Mouse (Mus musculus): ENCODE data around the gene Vmn1r76.

Vmn1r76 gene

DNA sequence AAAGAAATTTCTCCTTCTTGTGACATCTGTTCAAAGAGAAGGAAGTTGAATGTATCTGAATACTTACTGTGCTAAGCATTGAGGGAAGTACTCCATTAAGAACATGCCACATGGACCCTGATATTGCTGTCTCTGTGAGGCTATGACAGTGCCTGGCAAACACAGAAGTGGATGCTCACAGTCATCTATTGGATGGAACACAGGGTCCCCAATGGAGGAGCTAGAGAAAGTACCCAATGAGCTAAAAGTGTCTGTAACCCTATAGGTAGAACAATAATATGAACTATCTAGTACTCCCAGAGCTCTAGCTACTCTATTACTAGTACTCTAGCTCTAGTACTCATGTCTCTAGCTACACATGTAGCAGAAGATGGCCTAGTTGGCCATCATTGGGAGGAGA, at the start of gene Vmn1r76:
Vmn1r76 (minus strand) TSS at position 101 of the 400 bp plus-strand sequence.
- no peak for DNase-seq (ENCODE audit: low read depth, low spot score)

DNA sequence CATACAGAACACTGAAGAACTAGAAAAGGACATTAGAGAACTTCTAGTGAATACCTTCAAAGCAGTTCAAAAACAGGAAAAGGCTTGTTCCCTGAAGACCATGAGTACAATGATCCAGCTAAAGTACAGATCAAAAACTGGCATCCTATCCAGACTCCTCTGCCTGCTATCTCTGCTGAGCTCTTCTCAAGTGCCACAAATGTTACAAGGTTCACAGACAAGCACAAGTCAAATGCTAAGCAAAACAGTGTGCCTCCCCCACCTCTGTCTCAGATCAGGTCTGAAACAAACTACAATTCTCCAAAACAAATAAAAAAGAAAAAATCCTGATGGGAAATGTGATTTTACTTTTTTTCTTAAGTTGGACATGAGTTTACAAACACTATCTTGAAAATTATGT, 34.6 kb upstream of the Vmn1r76 start:
- DNase-seq (ENCODE audit: low read depth, low spot score): no peak

DNA sequence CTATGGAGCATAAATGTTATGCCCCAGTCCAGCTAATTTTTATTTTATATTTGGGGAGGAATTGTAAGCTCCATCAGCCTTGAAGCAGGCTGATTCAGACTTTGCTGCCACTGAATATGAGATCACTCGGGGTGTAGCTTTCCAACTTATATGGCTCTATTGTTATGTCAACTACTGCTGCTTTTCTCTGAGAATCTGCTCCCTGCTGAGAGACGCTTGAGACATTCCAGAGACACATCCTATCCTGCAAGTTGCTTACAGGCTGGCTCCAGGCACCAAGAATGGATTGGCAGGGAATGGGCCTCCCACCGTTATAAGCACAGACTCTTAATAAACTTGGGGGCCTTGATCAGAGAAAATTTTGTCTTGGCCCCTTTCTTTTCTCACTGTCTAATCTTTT, 10.0 kb upstream of the Vmn1r76 start:
- no peak for DNase-seq (ENCODE audit: low read depth, low spot score)

DNA sequence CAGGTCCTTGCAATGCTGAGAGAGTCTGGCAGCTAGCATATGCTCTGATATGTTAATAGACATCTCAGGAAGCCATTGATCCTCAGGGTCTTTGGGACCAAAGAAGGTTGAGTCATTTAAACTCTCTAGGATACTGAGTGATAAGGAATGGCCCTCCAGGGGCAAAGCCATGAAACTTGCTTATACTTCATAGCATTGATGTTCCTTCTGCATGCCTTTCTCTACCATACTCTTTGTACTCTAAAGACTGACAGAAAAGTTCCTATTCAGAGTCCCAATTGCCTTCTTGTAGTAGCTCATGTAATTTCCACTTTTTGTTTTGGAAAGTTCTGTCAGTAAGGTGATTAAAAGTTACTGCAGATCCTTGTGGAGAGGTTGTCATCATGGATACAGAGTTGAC, 63.7 kb downstream of the Vmn1r76 start, which contains the start of gene Vmn1r75:
Vmn1r75 (plus strand) TSS at position 301 of the 400 bp plus-strand sequence.
- DNase-seq (ENCODE audit: low read depth, low spot score): no peak

Data from CD4-positive, CD25-positive, alpha-beta regulatory T cell, adult 2 months (primary cell).